Mouse (Mus musculus): ENCODE data around the gene Vmn2r110. TPM values are rescaled to one million over a fixed set of nuclear protein-coding genes. Genes with fewer than 3 reads are reported as not detected.

Vmn2r110 gene
- polyA plus RNA-seq (2015; fragmentation: Illumina TruSeq; extraction: RNeasy Lipid Tissue Mini Kit (QIAGEN cat#74804); ENCODE audit: insufficient read depth, low read depth, low replicate concordance), result not detected

DNA sequence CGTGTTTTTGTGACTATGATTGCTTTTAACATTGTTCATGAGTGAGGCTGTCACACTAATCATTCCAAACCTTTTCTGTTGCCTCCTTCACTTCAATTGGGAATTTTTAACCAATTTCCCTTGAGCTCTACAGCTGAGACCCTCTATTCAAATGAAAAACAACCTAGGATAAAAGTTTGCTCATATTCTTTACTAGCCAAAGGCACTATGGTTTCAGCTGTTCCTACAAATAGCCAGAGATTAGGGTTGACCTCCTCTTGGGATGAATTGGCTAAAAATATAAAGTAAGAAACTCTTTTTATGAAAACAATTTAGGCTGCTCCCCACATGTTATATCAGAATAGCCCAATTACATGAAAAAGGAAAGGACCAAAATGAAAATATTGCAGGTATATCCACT, at the start of gene Vmn2r110:
Vmn2r110 (minus strand) TSS at position 101 of the 400 bp plus-strand sequence.

DNA sequence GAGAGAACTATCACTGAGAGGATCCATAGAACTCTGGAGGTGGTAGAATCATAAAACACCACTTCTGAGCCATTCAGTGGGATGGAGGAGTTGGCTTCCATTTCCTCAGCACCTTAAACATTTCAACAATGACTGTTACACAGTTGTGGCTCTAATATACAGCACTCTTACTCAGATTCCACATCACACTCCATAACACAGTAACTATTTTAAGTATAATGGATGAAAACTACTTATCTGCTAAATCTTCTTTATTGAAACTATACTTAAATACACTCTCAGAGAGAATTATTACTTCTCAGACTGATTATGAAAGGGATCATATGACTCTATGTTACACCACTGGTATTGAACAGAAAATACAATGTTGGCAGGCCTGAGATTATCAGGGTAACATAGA, 28.6 kb upstream of the Vmn2r110 start, which contains the start of gene Fpr-rs3:
Fpr-rs3 (minus strand) TSS at position 101 of the 400 bp plus-strand sequence.

DNA sequence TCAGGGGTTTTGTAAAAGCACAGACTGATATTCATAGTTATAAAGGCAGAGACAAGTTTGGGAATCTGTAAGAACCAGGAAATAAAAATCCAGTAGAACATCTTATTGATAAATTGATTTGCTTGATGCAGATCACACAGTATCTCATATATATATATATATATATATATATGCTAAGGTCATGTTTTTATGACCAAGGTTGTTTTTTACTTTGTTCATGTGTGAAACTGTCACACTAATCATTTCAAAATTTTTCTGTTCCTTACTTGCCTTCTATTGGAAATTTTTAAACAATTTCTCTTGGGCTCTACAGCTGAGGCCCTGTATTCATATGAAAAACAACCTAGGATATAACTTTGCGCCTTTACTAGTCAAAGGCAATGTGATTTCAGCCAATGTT, 31.6 kb downstream of the Vmn2r110 start, which contains the start of gene Vmn2r109:
Vmn2r109 (minus strand) TSS at position 101 of the 400 bp plus-strand sequence.

Other genes starting within 250 kb of the Vmn2r110 start
- gene Vmn1r224, start 182.3 kb downstream of the Vmn2r110 start, polyA plus RNA-seq (2015; fragmentation: Illumina TruSeq; extraction: RNeasy Lipid Tissue Mini Kit (QIAGEN cat#74804); ENCODE audit: insufficient read depth, low read depth, low replicate concordance), result not detected
- gene Vmn2r108, start 115.1 kb downstream of the Vmn2r110 start, polyA plus RNA-seq (2015; fragmentation: Illumina TruSeq; extraction: RNeasy Lipid Tissue Mini Kit (QIAGEN cat#74804); ENCODE audit: insufficient read depth, low read depth, low replicate concordance), result not detected
- gene Vmn1r225, start 98.3 kb downstream of the Vmn2r110 start, polyA plus RNA-seq (2015; fragmentation: Illumina TruSeq; extraction: RNeasy Lipid Tissue Mini Kit (QIAGEN cat#74804); ENCODE audit: insufficient read depth, low read depth, low replicate concordance), result not detected
- gene Vmn2r109, start 31.7 kb downstream of the Vmn2r110 start, polyA plus RNA-seq (2015; fragmentation: Illumina TruSeq; extraction: RNeasy Lipid Tissue Mini Kit (QIAGEN cat#74804); ENCODE audit: insufficient read depth, low read depth, low replicate concordance), result not detected
- gene Fpr-rs3, start 28.5 kb upstream of the Vmn2r110 start, polyA plus RNA-seq (2015; fragmentation: Illumina TruSeq; extraction: RNeasy Lipid Tissue Mini Kit (QIAGEN cat#74804); ENCODE audit: insufficient read depth, low read depth, low replicate concordance), result not detected
- not detected for gene Vmn1r226, start 86.4 kb upstream of the Vmn2r110 start, polyA plus RNA-seq (2015; fragmentation: Illumina TruSeq; extraction: RNeasy Lipid Tissue Mini Kit (QIAGEN cat#74804); ENCODE audit: insufficient read depth, low read depth, low replicate concordance)
- gene Vmn1r227, start 133.4 kb upstream of the Vmn2r110 start, polyA plus RNA-seq (2015; fragmentation: Illumina TruSeq; extraction: RNeasy Lipid Tissue Mini Kit (QIAGEN cat#74804); ENCODE audit: insufficient read depth, low read depth, low replicate concordance), result not detected
- gene Vmn1r228, start 189.7 kb upstream of the Vmn2r110 start, polyA plus RNA-seq (2015; fragmentation: Illumina TruSeq; extraction: RNeasy Lipid Tissue Mini Kit (QIAGEN cat#74804); ENCODE audit: insufficient read depth, low read depth, low replicate concordance), result not detected
- gene Vmn1r229, start 215.1 kb upstream of the Vmn2r110 start, polyA plus RNA-seq (2015; fragmentation: Illumina TruSeq; extraction: RNeasy Lipid Tissue Mini Kit (QIAGEN cat#74804); ENCODE audit: insufficient read depth, low read depth, low replicate concordance), result not detected
- gene Vmn1r230, start 244.0 kb upstream of the Vmn2r110 start, polyA plus RNA-seq (2015; fragmentation: Illumina TruSeq; extraction: RNeasy Lipid Tissue Mini Kit (QIAGEN cat#74804); ENCODE audit: insufficient read depth, low read depth, low replicate concordance), result not detected

All from pancreas, adult 10 weeks (tissue).